Mouse (Mus musculus) small intestine, adult 2 months (tissue): Measurements from ENCODE around the gene Thada.

Experiments used
- CTCF ChIP-seq: fragments of 200-500 bp; IDR thresholded peaks from 2 replicates; pipeline ENCODE4 v1.5.1; 2012; ENCODE audit warnings: low read depth, mild to moderate bottlenecking, control low read depth, inconsistent platforms, low read length, moderate library complexity, mixed read lengths; ENCODE audit not compliant: insufficient replicate concordance, insufficient read length; ENCODE audit errors: extremely low read depth
- POLR2A ChIP-seq: fragments of 200-500 bp; IDR thresholded peaks from 2 replicates; pipeline ENCODE4 v1.6.1; 2012; ENCODE audit warnings: low read depth, mild to moderate bottlenecking, control low read depth, inconsistent platforms, low read length, moderate library complexity

- TF ChIP-seq CTCF (no peak), POLR2A (no peak)
Measured at GRCm38 (mm10) chr17:84306151-84306550, 159.9 kb downstream of the Thada start.
